Mouse (Mus musculus): ENCODE measurements around the gene Asic3. TPM values are rescaled to one million over a fixed set of nuclear protein-coding genes. Genes with fewer than 3 reads are reported as not detected.

The Asic3 gene
- polyA plus RNA-seq (2012; fragmentation: generic; extraction: Trizol): 0.24 TPM

DNA sequence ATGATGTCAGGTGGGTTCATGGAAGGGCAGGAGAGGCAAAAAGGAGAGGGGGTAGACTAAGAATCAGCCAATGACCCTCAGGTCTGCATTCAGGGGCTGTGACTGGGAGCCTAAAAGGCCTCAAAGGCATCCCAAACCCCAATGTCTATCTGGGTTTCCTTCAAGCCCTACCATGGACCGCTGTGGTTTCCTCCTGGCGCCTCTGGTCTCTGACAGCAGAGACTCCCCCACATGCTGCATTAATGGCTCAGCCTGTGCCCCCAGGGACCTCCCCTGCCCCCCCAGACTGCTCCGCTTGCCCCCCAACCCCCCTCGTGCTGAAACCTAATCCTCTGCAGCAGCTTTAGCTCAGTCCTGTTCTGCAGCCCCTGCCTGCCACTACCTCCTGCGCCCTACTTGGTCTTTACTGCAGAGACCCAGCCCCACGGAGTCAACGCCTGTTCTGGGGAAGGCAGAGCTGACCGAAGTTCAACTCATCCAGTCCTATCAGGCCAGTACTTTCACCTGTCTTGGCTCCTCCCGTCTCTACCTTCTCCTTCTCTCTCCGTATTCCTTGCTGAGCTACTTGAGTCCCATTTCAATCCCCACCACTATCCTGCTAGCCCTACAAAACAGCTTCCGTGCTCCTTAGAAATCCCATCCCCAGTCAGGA lies at the start of gene Asic3:
TSS of gene Asic3 (plus strand) at position 351 of the 652 bp plus-strand sequence.
- Histone ChIP-seq H3K36me3 (ENCODE audit: control insufficient read depth, insufficient read depth) (no peaks in the 10 kb centered on the region), H3K4me2 (ENCODE audit: low read depth) (no peak within 1 kb of the TSS)
- TF ChIP-seq MYOD1 (IDR thresholded peaks at IDR 0.05; ENCODE audit: control insufficient read depth in 1 of 3, insufficient read length in 2 of 3, low read depth in 2 of 3): no peak
- no peak for TF ChIP-seq POLR2AphosphoS2 (IDR thresholded peaks at IDR 0.05; ENCODE audit: insufficient read length, low read depth)
- TF ChIP-seq MYOG (IDR thresholded peaks at IDR 0.05; ENCODE audit: control insufficient read depth in 1 of 3, insufficient read depth in 1 of 3, insufficient read length in 2 of 3, low read depth in 2 of 3): no peak
- TF ChIP-seq TCF3 (IDR thresholded peaks at IDR 0.05; ENCODE audit: insufficient read length, low read depth): no peak
- TF ChIP-seq TCF12 (IDR thresholded peaks at IDR 0.05; ENCODE audit: insufficient read depth, poor library complexity, severe bottlenecking): no peak
- no peak for TF ChIP-seq MAX (IDR thresholded peaks at IDR 0.05; ENCODE audit: low read depth)
- TF ChIP-seq SRF (IDR thresholded peaks at IDR 0.05; ENCODE audit: control insufficient read depth, insufficient read length, low read depth): no peak
- TF ChIP-seq CEBPB (IDR thresholded peaks at IDR 0.05; ENCODE audit: insufficient read depth, poor library complexity, severe bottlenecking): no peak
- TF ChIP-seq REST (IDR thresholded peaks at IDR 0.05; ENCODE audit: insufficient read depth, insufficient read length): no peak
- no peak for TF ChIP-seq POLR2A (IDR thresholded peaks at IDR 0.05; ENCODE audit: insufficient read length, low read depth)
- TF ChIP-seq USF1 (IDR thresholded peaks at IDR 0.05; ENCODE audit: low read depth): no peak
- no peak for TF ChIP-seq E2F4 (IDR thresholded peaks at IDR 0.05; ENCODE audit: insufficient read depth)

GRCm38 (mm10) chr5:24363467-24363866 lies 49.7 kb upstream of the Asic3 start:
- no peak overlapping the region for H3K4me3 ChIP-seq
- H3ac ChIP-seq (ENCODE audit: control insufficient read depth, insufficient read length): no peak overlapping the region
- no peaks in the 10 kb centered on the region for H3K36me3 ChIP-seq (ENCODE audit: control insufficient read depth, insufficient read depth)
- no peaks in the 10 kb centered on the region for H3K79me2 ChIP-seq (ENCODE audit: control insufficient read depth, insufficient read depth)
- TF ChIP-seq REST (IDR thresholded peaks at IDR 0.05; ENCODE audit: insufficient read depth, insufficient read length) (no peak), MAX (IDR thresholded peaks at IDR 0.05; ENCODE audit: low read depth) (no peak), TCF12 (IDR thresholded peaks at IDR 0.05; ENCODE audit: insufficient read depth, poor library complexity, severe bottlenecking) (no peak), SRF (IDR thresholded peaks at IDR 0.05; ENCODE audit: control insufficient read depth, insufficient read length, low read depth) (no peak), MYOG (IDR thresholded peaks at IDR 0.05; ENCODE audit: control insufficient read depth in 1 of 3, insufficient read depth in 1 of 3, insufficient read length in 2 of 3, low read depth in 2 of 3) (no peak), MYOD1 (IDR thresholded peaks at IDR 0.05; ENCODE audit: control insufficient read depth in 1 of 3, insufficient read length in 2 of 3, low read depth in 2 of 3) (no peak), CEBPB (IDR thresholded peaks at IDR 0.05; ENCODE audit: insufficient read depth, poor library complexity, severe bottlenecking) (no peak), TCF3 (IDR thresholded peaks at IDR 0.05; ENCODE audit: insufficient read length, low read depth) (no peak), POLR2A (IDR thresholded peaks at IDR 0.05; ENCODE audit: insufficient read length, low read depth) (no peak), POLR2AphosphoS2 (IDR thresholded peaks at IDR 0.05; ENCODE audit: insufficient read length, low read depth) (no peak), USF1 (IDR thresholded peaks at IDR 0.05; ENCODE audit: low read depth) (no peak), E2F4 (IDR thresholded peaks at IDR 0.05; ENCODE audit: insufficient read depth) (no peak)
- H3K27me3 ChIP-seq (ENCODE audit: control insufficient read depth, insufficient read depth, insufficient read length): peaks cover 36% of the 10 kb centered on the region
- no peak overlapping the region for H3K4me2 ChIP-seq (ENCODE audit: low read depth)

More for the DNA sequence above, at the start of gene Asic3:
- no peaks in the 10 kb centered on the region for H3K27me3 ChIP-seq (ENCODE audit: control insufficient read depth, insufficient read depth, insufficient read length)
- no peak within 1 kb of the TSS for H3K4me3 ChIP-seq
- no peaks in the 10 kb centered on the region for H3K79me2 ChIP-seq (ENCODE audit: control insufficient read depth, insufficient read depth)
- H3ac ChIP-seq (ENCODE audit: control insufficient read depth, insufficient read length): no peak within 1 kb of the TSS

DNA sequence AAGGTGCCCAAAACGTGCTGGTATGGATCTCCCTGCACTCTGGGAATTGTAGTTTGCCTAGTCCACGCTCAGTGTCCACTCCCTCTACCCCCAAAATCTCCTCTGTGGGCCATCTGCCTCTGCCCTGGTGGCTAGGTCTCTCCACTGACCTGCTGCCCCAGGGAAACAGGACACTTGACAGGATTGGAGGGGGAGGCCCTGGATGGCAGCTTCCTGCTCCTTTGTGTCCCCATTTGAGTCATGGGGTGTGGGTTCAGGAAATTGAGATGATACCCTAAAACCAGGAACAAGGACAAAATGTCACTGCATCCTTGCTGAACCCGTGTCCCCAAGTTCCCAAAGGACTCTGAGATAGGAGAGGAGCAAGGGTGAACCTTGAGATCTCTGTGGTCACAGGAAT lies 49.1 kb upstream of the Asic3 start:
- Histone ChIP-seq H3K4me3 (no peak overlapping the region), H3K4me2 (ENCODE audit: low read depth) (no peak overlapping the region), H3K79me2 (ENCODE audit: control insufficient read depth, insufficient read depth) (no peaks in the 10 kb centered on the region), H3K36me3 (ENCODE audit: control insufficient read depth, insufficient read depth) (no peaks in the 10 kb centered on the region), H3K27me3 (ENCODE audit: control insufficient read depth, insufficient read depth, insufficient read length) (peaks cover 42% of the 10 kb centered on the region), H3ac (ENCODE audit: control insufficient read depth, insufficient read length) (no peak overlapping the region)
- TF ChIP-seq POLR2AphosphoS2 (IDR thresholded peaks at IDR 0.05; ENCODE audit: insufficient read length, low read depth) (no peak), E2F4 (IDR thresholded peaks at IDR 0.05; ENCODE audit: insufficient read depth) (no peak), TCF3 (IDR thresholded peaks at IDR 0.05; ENCODE audit: insufficient read length, low read depth) (no peak), MYOG (IDR thresholded peaks at IDR 0.05; ENCODE audit: control insufficient read depth in 1 of 3, insufficient read depth in 1 of 3, insufficient read length in 2 of 3, low read depth in 2 of 3) (no peak), SRF (IDR thresholded peaks at IDR 0.05; ENCODE audit: control insufficient read depth, insufficient read length, low read depth) (no peak), POLR2A (IDR thresholded peaks at IDR 0.05; ENCODE audit: insufficient read length, low read depth) (no peak), REST (IDR thresholded peaks at IDR 0.05; ENCODE audit: insufficient read depth, insufficient read length) (no peak), MAX (IDR thresholded peaks at IDR 0.05; ENCODE audit: low read depth) (no peak), MYOD1 (IDR thresholded peaks at IDR 0.05; ENCODE audit: control insufficient read depth in 1 of 3, insufficient read length in 2 of 3, low read depth in 2 of 3) (no peak), USF1 (IDR thresholded peaks at IDR 0.05; ENCODE audit: low read depth) (no peak), TCF12 (IDR thresholded peaks at IDR 0.05; ENCODE audit: insufficient read depth, poor library complexity, severe bottlenecking) (no peak), CEBPB (IDR thresholded peaks at IDR 0.05; ENCODE audit: insufficient read depth, poor library complexity, severe bottlenecking) (no peak)

GRCm38 (mm10) chr5:24364508-24364907 lies 48.7 kb upstream of the Asic3 start, which contains the start of gene Nos3:
Gene Nos3, plus strand, starts transcription at chr5:24364810.
- H3K4me3 ChIP-seq: no peak within 1 kb of the TSS
- TF ChIP-seq REST (IDR thresholded peaks at IDR 0.05; ENCODE audit: insufficient read depth, insufficient read length) (no peak), POLR2A (IDR thresholded peaks at IDR 0.05; ENCODE audit: insufficient read length, low read depth) (no peak), TCF12 (IDR thresholded peaks at IDR 0.05; ENCODE audit: insufficient read depth, poor library complexity, severe bottlenecking) (no peak), E2F4 (IDR thresholded peaks at IDR 0.05; ENCODE audit: insufficient read depth) (no peak)
- no peaks in the 10 kb centered on the region for H3K36me3 ChIP-seq (ENCODE audit: control insufficient read depth, insufficient read depth)
- no peak within 1 kb of the TSS for H3K4me2 ChIP-seq (ENCODE audit: low read depth)
- H3ac ChIP-seq (ENCODE audit: control insufficient read depth, insufficient read length): no peak within 1 kb of the TSS
- H3K27me3 ChIP-seq (ENCODE audit: control insufficient read depth, insufficient read depth, insufficient read length): peaks cover 42% of the 10 kb centered on the region
- no peaks in the 10 kb centered on the region for H3K79me2 ChIP-seq (ENCODE audit: control insufficient read depth, insufficient read depth)

Measured in myocyte (in vitro differentiated cells).